Mouse (Mus musculus): ENCODE results near the gene B3gnt4.

GRCm38 (mm10) chr5:123501973-123502372 is 8.3 kb upstream of the B3gnt4 start:
- no peak for TF ChIP-seq CTCF (IDR thresholded peaks at IDR 0.05; ENCODE audit: low read depth)
- TF ChIP-seq EP300 (IDR thresholded peaks at IDR 0.05; ENCODE audit: low read depth), result no peak
